Mouse (Mus musculus) forebrain, embryonic 10.5 days (tissue): ENCODE data around the gene Wwc2. TPM values are rescaled to one million over a fixed set of nuclear protein-coding genes. Genes with fewer than 3 reads are reported as not detected.

Source experiments
- DNase-seq: peaks from one replicate; pipeline ENCODE4 v3.0.0-alpha.2; 2017; ENCODE audit warnings: low spot score; ENCODE audit errors: extremely low spot score
- H3K27ac ChIP-seq: fragments of 300-500 bp; sonication (generic); 2 replicates; pipeline ENCODE4 v1.5.1; 2016; ENCODE audit warnings: mild to moderate bottlenecking
- H3K27me3 ChIP-seq: fragments of 300-500 bp; sonication (generic); 2 replicates; pipeline ENCODE4 v1.6.1; 2016; ENCODE audit warnings: mild to moderate bottlenecking; ENCODE audit not compliant: poor library complexity, severe bottlenecking
- H3K36me3 ChIP-seq: fragments of 300-500 bp; sonication (generic); replicated peaks from 2 replicates; pipeline ENCODE4 v1.6.1; 2016; ENCODE audit warnings: mild to moderate bottlenecking, moderate library complexity
- H3K4me1 ChIP-seq: fragments of 300-500 bp; sonication (generic); 2 replicates; pipeline ENCODE4 v1.6.1; 2016
- H3K4me3 ChIP-seq: fragments of 300-500 bp; sonication (generic); 2 replicates; pipeline ENCODE4 v1.5.1; 2016; ENCODE audit warnings: mild to moderate bottlenecking, moderate library complexity
- H3K9me3 ChIP-seq: fragments of 300-500 bp; sonication (generic); 2 replicates; pipeline ENCODE4 v1.6.1; 2016; ENCODE audit warnings: mild to moderate bottlenecking, moderate library complexity
- WGBS: fragments of 180-500 bp; shearing (Covaris S2); methylation state at CpG from one replicate; pipeline ENCODE4 v1.1.7; 2016; 5-methylcytosine and 5-hydroxymethylcytosine counted together
- polyA plus RNA-seq: library from polyadenylated mRNA; unstranded; fragments of >200 nt; fragmentation: Nextera tagmentation; extraction: Ambion mirVana; gene quantifications from 2 replicates; pipeline ENCODE4 v1.2.1, GENCODE M21; 2016

Gene Wwc2
- polyA plus RNA-seq, 1 experiment from 2014 or later, result 7.8 TPM

- 82% methylated on average over 8 of the region's 8 CpGs for WGBS
- no peak for DNase-seq
- Histone ChIP-seq H3K4me1 (no peaks in the 10 kb centered on the region), H3K9me3 (no peaks in the 10 kb centered on the region), H3K36me3 (no peaks in the 10 kb centered on the region), H3K27ac (no peak overlapping the region), H3K27me3 (no peaks in the 10 kb centered on the region), H3K4me3 (no peak overlapping the region)
These were observed 18.2 kb upstream of the Wwc2 start for GRCm38 (mm10) chr8:48008936-48009335.

GRCm38 (mm10) chr8:48006869-48007268 lies 16.1 kb upstream of the Wwc2 start:
- 93% methylated on average over 4 of the region's 4 CpGs for WGBS

DNA sequence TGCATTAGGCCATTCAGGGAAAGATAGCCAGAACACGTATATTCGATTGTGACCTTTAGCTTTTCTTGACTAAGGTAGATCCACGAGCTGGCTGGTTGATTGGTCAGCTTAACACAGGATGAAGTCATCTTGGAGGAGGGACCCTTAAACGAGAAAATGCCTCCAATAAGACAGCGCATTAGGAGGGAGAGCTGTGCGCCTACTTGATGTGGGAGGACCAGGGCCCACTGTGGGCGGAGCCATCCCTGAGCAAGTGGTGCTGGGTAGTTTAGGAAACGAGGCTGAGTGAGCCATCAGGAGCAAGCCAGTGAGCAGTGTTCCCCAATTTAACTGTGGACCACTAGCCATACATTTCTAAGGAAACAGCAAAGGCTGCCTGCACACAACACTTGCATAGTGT lies 11.8 kb upstream of the Wwc2 start:
- Histone ChIP-seq H3K4me3 (no peak overlapping the region), H3K27me3 (no peaks in the 10 kb centered on the region), H3K9me3 (no peaks in the 10 kb centered on the region), H3K36me3 (no peaks in the 10 kb centered on the region), H3K4me1 (no peaks in the 10 kb centered on the region), H3K27ac (no peak overlapping the region)
- no peak for DNase-seq
- WGBS, result 91% methylated on average over 8 of the region's 8 CpGs

More at GRCm38 (mm10) chr8:48006869-48007268, 16.1 kb upstream of the Wwc2 start:
- H3K4me3 ChIP-seq, result no peak overlapping the region
- H3K4me1 ChIP-seq, result no peaks in the 10 kb centered on the region
- H3K36me3 ChIP-seq, result no peaks in the 10 kb centered on the region
- H3K9me3 ChIP-seq, result no peaks in the 10 kb centered on the region
- H3K27ac ChIP-seq, result no peak overlapping the region
- no peak for DNase-seq
- no peaks in the 10 kb centered on the region for H3K27me3 ChIP-seq

- Histone ChIP-seq H3K9me3 (no peaks in the 10 kb centered on the region), H3K27ac (no peak overlapping the region), H3K4me3 (no peak overlapping the region), H3K36me3 (no peaks in the 10 kb centered on the region), H3K27me3 (no peaks in the 10 kb centered on the region), H3K4me1 (no peaks in the 10 kb centered on the region)
- 98% methylated on average over 6 of the region's 6 CpGs for WGBS
- DNase-seq, result no peak
These were observed 10.7 kb upstream of the Wwc2 start for GRCm38 (mm10) chr8:48001395-48001794.

DNA sequence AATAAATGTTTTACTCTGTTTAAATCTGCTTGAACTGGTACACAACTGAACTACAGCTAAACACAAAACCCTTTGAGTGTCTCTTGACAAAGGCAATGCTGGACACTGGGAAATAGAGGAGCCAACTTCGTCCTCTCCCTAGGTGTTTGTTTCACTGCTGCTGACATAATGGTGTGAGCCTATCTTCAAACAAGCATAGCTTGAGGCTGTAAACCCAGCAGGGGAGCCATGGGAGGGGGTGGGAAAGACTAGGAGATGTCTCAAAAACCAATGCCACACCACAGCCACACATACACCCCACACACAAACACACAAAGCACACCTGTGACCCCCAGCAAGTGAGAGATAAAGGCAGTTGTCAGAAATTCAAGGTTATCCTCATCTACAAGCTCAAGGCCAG lies 6.0 kb upstream of the Wwc2 start:
- Histone ChIP-seq H3K27ac (no peak overlapping the region), H3K36me3 (no peaks in the 10 kb centered on the region), H3K4me1 (peaks cover 11% of the 10 kb centered on the region), H3K9me3 (no peaks in the 10 kb centered on the region), H3K27me3 (no peaks in the 10 kb centered on the region), H3K4me3 (no peak overlapping the region)
- no peak for DNase-seq
- WGBS, result 58% methylated on average over 1 of the region's 1 CpGs

- no peak for DNase-seq
- Histone ChIP-seq H3K36me3 (no peaks in the 10 kb centered on the region), H3K27me3 (no peaks in the 10 kb centered on the region), H3K4me3 (no peak overlapping the region), H3K9me3 (no peaks in the 10 kb centered on the region), H3K27ac (no peak overlapping the region), H3K4me1 (peaks cover 17% of the 10 kb centered on the region)
- 85% methylated on average over 3 of the region's 3 CpGs for WGBS
These were observed 5.4 kb upstream of the Wwc2 start for GRCm38 (mm10) chr8:47996126-47996525.

DNA sequence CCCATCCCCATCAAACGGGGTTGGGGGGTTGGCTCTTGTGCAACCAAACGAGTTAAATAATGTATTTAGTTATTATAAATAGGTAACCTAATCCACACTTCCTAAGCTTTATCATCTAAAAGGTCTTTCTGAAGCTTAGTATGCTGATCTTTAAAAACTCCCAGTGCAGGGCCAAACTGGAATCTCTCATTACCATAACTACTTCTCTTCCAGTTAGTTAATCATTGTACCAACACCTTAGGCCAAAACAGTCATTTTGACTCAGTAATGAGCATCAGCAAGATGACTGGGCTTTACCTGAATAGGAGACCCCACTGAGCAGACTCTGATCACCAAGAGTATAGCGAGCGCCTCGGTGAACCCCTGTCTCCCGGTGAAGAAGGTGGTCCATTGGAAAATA lies 4.7 kb upstream of the Wwc2 start:
- H3K27me3 ChIP-seq, result no peaks in the 10 kb centered on the region
- H3K4me3 ChIP-seq, result no peak overlapping the region
- WGBS, result 91% methylated on average over 6 of the region's 6 CpGs
- no peak for DNase-seq
- no peak overlapping the region for H3K27ac ChIP-seq
- H3K9me3 ChIP-seq, result no peaks in the 10 kb centered on the region
- H3K4me1 ChIP-seq, result peaks cover 24% of the 10 kb centered on the region
- H3K36me3 ChIP-seq, result no peaks in the 10 kb centered on the region

DNA sequence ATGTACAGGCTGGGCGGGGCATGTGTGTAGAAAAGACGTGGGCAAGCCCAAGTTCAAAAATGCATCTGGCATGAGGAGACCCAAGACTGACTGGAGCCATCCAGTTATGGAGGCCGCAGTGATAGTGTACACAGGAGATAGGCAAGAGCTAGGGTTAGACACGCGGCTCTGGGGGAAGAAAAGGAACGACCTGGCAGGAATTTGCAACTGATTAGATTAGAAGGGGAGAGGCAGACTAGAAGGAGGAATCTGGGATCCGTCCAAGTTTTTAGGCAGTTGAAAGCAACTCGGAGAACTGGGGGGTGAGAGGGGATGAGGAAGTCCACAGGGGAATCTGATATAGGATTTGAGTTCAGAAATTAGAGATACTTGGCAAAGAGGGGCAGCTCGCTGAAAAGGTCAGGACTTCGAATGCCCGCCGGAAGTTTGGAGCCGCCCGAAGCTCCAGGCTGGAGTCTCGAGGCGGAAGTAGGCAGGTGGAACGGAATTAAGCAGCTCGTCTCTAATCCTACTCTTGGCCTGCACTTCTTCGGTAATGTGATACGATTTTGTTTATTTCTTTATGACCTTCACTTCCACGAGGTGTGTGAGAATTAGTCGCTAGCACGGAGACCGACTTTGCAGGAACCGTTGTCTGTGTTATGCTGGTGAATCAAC lies 4.0 kb upstream of the Wwc2 start:
- 72% methylated on average over 25 of the region's 25 CpGs for WGBS
- Histone ChIP-seq H3K9me3 (no peaks in the 10 kb centered on the region), H3K27me3 (no peaks in the 10 kb centered on the region), H3K4me1 (peaks cover 30% of the 10 kb centered on the region), H3K36me3 (no peaks in the 10 kb centered on the region), H3K4me3 (no peak overlapping the region), H3K27ac (no peak overlapping the region)
- no peak for DNase-seq

- Histone ChIP-seq H3K27ac (peak overlapping the region; percentile 96), H3K9me3 (no peaks in the 10 kb centered on the region), H3K36me3 (no peaks in the 10 kb centered on the region), H3K4me3 (peak overlapping the region; percentile 90), H3K27me3 (no peaks in the 10 kb centered on the region), H3K4me1 (peaks cover 72% of the 10 kb centered on the region)
- under 1% methylated on average over 44 of the region's 45 CpGs for WGBS
- peak; percentile 97 for DNase-seq
These were observed 345 bp downstream of the Wwc2 start for GRCm38 (mm10) chr8:47990386-47990772.

GRCm38 (mm10) chr8:47989655-47990385 lies 904 bp downstream of the Wwc2 start:
- WGBS, result under 1% methylated on average over 66 of the region's 66 CpGs
- Histone ChIP-seq H3K36me3 (no peaks in the 10 kb centered on the region), H3K27ac (peak overlapping the region; percentile 96), H3K9me3 (no peaks in the 10 kb centered on the region), H3K4me1 (peaks cover 76% of the 10 kb centered on the region), H3K4me3 (peak overlapping the region; percentile 90), H3K27me3 (no peaks in the 10 kb centered on the region)
- DNase-seq, result peak; percentile 23

GRCm38 (mm10) chr8:47989211-47989610 lies 1.5 kb downstream of the Wwc2 start:
- no peaks in the 10 kb centered on the region for H3K9me3 ChIP-seq
- no peaks in the 10 kb centered on the region for H3K36me3 ChIP-seq
- peaks cover 76% of the 10 kb centered on the region for H3K4me1 ChIP-seq
- H3K27me3 ChIP-seq, result no peaks in the 10 kb centered on the region
- peak overlapping the region; percentile 96 for H3K27ac ChIP-seq
- DNase-seq, result no peak
- H3K4me3 ChIP-seq, result peak overlapping the region; percentile 90
- 16% methylated on average over 8 of the region's 8 CpGs for WGBS

DNA sequence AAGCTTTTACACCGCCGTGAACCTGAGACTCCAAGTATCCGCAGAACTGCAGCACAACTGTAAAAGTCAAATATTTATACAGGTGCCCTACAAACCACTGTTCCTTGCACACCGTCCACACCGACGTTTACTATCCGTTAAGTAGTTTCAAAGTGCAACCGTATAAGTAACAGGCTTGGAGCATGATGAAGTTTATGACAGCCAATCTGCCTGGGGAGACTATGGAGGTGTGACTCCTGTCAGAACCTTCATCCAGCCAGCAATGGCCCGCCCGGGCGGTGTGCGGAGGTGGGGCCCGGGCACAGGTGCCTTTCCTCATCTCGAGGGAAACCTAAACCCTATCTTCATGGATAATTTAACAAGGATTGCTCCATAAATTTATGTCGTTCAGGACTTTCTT lies 2.6 kb downstream of the Wwc2 start:
- Histone ChIP-seq H3K4me3 (no peak overlapping the region), H3K4me1 (peaks cover 76% of the 10 kb centered on the region)

GRCm38 (mm10) chr8:47985644-47986043 lies 5.1 kb downstream of the Wwc2 start:
- Histone ChIP-seq H3K27me3 (no peaks in the 10 kb centered on the region), H3K4me3 (no peak overlapping the region), H3K9me3 (no peaks in the 10 kb centered on the region), H3K27ac (peak overlapping the region; percentile 30; the same call in 1 of the 2 replicates), H3K36me3 (peaks cover 3% of the 10 kb centered on the region; the same call in 1 of the 2 replicates), H3K4me1 (peaks cover 55% of the 10 kb centered on the region)
- 74% methylated on average over 10 of the region's 10 CpGs for WGBS
- DNase-seq, result no peak

More for the DNA sequence above, 2.6 kb downstream of the Wwc2 start:
- Histone ChIP-seq H3K9me3 (no peaks in the 10 kb centered on the region), H3K27ac (no peak overlapping the region), H3K27me3 (no peaks in the 10 kb centered on the region), H3K36me3 (no peaks in the 10 kb centered on the region)
- WGBS, result 91% methylated on average over 15 of the region's 15 CpGs
- no peak for DNase-seq
